Mouse (Mus musculus) layer of hippocampus, postnatal 10 days (tissue): ENCODE results near the gene Tnfrsf1b. TPM values are rescaled to one million over a fixed set of nuclear protein-coding genes. Genes with fewer than 3 reads are reported as not detected.

Experiments
- DNase-seq, 2 experiments: peaks; one replicate each; pipeline ENCODE4 v3.0.0; 2021; ENCODE audit warnings: low spot score in 2 of 2
- total RNA-seq, 2 experiments: library from RNA; stranded (reverse); gene quantifications; 2 replicates each; pipeline ENCODE4 v1.2.3; 2021

Tnfrsf1b gene
- total RNA-seq, 2 experiments from 2014 or later, result 2.5 TPM

DNA sequence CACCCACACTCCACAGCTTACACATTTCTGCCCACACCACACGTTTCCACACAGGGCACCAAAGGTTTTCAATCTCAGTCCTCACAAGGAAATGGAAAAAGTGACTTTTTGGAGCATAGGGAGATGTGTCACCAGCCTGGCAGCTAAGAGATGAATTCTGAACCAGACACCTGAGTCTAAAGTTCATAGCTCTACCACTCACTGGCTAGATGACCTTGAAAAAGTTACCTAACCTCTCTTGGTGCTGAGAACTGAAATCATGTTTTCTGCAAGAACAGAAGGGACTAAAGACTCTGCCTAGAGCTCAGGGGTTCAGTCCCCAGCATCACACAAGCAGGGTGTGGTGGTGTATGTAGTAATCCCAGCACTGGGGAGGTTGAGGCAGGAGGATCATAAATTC lies 26.7 kb downstream of the Tnfrsf1b start:
- no peak for DNase-seq

DNA sequence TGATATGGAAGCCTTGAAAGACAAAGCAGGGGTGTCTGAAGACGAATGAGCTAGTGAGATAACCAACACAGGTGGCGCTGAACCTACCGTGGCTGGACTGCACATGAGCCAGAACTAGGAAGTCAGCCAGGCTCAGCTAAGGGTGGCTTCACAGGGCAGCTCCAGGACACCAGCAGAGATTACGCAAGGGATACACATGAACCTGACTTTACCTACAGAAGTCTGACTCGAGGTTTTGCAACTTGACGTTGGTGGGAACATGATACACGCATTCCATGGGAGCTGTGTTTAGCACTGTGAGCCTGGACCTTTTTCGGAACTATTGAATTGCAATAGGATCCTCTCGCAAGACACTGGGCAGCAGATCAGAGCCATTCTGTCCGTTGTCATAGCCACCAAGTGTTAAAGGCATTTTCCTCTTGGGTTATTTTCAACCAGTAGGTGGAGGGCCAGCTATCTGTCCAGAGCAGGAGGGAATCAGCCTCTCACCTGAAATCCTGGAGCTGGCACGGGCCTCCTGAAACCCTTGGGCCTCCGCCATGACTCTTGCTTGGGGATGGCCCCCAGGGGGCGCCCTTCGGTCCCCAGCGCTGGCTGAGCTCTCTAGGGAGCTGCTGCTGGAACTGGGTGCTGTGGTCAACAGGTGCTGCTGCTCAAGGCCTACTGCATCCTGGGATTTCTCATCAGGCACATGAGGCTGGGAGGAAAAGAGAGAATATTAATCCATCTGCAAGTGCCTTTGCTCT lies 27.3 kb downstream of the Tnfrsf1b start:
- peak; percentile 36 to 59 for DNase-seq

DNA sequence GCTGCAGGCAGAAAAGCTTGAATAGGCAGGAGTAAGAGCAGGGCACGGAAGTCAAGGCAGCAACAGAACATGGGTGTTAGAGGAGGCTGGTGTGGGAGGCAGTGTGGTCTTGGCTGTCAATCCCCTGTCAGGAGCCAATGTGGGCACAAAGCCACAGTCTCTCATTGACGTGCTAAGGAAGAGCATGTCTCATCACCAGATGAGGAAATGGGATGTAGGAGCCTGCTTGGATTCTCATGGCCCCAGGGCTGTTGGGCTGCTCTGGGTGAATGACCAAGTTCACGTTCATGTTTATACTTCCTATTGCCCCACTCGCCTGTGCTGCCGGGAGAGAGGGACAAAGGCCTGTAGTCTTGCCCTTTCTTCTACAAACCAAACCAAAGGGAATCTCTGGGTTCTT lies 28.8 kb downstream of the Tnfrsf1b start:
- no peak for DNase-seq

DNA sequence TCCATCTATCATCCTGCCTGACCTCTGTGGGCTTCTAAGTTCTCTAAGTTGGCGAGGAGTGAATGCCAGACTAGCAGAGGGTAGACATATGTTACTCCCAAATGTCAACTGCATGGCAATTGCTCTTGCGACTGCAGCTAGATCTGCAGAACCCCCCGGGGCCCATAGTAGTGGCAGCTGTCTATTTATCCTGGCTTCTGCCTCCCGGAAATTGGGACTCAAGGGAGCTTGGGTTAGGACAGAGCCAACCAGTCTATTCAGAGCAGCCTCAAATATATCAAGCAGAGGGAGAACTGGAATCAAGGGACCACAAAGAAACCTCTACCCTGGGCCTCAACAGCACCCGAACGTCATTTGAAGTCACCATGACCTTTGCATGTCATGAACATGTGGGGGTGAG lies 29.6 kb downstream of the Tnfrsf1b start:
- no peak for DNase-seq

DNA sequence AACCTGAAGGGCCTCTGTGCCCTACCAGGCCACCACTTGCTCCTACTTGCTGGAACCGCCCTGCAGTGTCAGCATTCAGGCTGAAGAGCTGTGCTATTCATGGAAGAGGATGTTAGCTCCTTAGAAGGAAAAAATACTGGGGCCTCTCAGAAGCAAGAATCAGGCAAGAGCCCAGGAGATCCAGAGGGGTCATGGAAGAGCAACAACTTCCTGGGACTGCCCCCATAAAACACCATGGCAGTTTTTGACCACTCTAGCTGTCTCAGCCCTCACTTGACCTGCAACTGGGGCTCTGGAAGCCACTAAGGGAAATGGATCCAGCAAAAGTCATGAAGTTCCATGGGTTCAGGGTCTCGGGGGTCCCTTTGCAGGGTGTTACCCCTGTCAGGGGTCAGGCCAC lies 31.3 kb downstream of the Tnfrsf1b start:
- no peak for DNase-seq

DNA sequence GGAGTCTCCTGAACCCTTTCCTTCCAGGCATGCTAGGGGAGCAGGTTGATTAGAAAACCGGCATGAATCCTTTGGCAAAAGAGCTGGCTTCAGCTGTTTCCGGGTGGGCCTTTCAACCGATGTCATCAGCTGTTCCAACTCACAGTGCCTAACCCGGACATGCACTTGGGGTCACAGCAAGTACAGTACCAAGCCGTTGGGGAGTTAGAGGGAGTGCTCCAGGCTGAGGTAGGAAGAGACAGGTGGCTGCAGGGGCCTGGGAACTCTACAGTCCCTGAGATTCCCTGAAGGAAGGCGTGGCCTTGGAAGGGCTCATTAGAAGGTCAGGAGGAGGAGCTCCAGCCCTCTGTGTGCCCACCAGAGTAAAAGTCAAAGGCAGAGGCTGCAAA lies 31.9 kb downstream of the Tnfrsf1b start:
- DNase-seq, result no peak

DNA sequence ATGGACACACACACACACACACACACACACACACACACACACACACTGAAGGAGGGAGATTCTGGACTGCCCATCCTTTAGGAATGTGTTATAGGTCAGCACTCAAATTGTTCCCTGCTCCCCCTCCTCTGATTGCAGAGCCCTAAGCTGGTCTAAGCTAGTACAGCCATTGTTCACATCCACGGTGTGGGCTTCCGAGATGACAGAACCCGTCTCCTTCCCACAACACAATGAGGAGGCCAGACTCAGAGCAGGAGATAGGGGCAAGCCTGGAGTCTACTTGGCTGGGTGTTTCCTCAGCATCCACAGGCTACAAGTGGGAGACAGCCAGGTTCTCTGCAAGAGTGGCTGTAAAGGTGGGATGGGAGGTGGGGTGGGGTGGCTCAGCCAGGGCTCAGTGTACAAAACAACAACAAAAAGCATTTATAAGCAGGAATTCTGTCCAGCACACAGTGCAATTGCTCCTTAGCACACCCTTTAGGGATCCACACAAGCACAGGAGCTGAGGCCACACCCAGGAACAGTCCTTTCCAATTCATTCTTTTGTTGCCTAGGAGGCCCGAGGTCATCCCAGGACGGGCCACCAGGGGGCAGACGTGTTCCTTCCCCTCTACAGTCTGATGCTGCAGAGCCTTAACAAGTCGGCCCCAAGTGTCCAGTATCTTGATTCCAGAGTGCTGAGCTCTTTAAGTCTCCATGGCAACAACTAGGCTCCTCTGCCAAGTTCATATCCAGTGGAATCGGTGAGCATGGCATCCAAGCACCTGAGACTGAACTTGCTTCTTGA lies 32.5 kb downstream of the Tnfrsf1b start:
- DNase-seq, result peak; percentile 97

DNA sequence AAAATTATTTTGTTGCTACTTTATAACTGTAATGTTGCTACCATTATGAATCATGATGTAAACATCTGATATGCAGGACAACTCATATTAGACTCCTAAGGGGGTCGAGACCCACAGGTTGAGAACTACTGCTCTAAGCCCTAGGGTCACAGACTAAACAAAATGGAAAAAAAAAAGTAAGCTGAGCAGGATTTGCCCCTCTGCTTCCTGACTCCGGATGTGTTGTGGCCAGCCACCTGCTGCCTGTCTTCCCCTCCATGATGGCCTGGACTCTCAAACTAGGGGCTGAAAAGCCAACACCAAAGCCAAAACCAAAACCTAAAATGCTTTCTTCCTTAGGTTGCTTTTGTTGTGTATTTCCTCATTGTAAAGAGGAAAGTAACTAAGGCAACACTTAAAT lies 35.6 kb downstream of the Tnfrsf1b start:
- DNase-seq, result no peak

DNA sequence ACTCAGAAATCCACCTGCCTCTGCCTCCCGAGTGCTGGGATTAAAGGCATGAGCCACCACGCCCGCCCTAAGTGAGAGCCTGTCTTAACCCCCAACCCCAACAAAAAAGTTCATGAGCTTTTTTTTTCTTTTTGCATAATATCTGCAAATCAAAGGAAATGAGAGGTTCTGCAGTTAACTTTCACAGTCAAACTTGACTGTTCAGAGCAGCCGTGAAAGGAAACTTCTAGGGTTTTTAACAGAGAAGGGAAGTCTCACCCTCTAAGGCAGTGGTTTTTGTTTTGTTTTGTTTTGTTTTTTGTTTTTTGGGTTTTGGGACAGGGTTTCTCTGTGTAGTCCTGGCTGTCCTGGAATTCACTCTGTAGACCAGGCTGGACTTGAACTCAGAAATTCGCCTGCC lies 36.1 kb downstream of the Tnfrsf1b start:
- DNase-seq, result no peak

DNA sequence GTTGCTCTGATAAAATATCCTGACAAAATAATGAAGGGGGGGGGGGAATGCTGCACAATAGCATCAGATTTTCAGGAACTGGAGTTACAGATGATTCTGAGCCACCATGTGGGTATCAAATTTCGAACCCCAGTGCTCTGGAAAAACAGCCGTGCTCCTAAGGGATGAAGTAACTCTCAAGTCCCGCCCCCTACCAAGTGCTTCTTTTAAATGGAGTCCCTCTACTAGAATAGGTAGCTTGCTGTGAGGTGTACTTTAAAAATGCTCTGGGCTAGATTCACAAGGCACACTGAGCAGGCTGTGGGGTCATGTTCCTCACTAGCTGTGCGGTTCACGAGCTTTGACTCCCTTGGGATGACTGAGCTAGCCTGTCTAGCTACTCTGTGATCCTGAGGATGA lies 37.0 kb downstream of the Tnfrsf1b start:
- no peak for DNase-seq

DNA sequence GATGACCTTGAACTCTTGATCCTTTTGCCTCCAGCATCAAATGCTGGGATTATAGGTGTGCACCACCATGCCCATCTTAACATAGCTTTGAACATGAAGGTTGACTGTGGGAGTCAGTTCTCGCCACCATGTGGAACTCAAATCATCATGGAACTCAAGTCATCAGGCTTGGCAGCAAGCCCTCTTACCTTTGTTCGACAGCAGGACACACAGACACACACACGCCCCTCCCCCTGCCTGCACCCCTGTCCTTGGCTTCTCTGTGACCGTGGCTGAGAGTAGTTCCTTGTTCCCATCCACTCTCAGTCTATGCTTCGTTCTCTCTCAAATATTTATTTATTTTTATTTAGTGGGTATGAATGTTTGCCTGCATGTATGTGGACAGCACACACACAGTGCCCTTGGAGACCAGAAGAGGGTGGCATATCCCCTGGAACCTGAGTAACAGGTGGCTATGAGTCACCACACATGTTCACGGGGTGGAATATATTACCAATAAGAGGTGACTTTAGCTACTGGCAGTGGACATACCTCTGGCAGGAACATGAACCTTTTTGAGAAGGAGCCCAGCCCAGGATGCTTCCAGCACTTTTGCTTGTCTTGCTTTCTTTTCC lies 37.5 kb downstream of the Tnfrsf1b start:
- DNase-seq, result no peak

DNA sequence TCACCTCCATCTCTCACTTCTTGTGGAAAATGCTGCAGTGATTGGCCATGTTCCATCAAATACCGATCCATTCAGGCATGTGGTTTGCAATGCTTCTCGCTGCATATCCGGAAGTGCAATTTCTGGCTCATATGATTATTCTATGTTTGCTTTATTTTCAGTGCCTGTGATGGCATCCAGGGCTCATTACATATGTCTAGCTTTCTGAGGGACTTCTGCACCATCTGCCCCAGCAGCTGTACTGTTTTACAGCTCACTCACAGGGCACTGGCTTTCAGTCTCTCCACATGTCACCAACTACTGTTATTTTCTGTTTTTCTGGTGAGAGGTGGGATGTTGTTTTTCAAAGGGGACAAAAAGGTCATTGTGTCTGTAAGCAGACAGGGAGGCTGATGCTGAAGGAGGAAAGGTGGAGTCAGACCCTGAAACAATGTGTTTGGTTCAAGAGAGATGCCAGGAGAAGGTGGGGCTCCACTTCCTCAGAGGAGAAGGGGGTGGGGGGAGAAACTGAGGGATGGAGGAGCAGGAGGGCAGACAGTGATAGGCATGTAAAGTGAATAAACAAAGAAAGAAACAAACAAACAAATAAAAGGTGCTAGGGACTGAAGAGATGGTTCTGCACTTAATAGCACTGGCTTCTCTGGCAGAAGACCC lies 38.8 kb downstream of the Tnfrsf1b start:
- DNase-seq, result peak; percentile 14 to 31

DNA sequence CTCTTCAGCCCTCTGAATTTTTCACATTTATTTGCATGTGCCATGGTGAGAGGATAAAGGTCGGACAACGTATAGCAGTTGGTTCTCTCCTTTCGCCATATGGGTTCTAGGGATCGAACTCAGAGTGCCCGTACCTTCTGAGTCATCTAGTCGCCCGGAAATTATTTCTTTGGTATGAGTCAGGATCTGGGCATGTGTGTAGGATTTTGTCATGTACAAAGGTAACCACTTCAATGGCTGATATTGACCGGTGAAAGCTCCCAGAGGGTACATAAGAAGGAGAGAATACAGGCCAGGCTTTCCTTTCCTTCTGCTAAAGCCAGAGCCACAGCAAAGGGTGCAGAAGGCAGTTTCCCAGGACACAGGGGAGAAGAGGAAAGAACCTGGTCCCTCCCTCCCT lies 41.9 kb downstream of the Tnfrsf1b start:
- no peak for DNase-seq

DNA sequence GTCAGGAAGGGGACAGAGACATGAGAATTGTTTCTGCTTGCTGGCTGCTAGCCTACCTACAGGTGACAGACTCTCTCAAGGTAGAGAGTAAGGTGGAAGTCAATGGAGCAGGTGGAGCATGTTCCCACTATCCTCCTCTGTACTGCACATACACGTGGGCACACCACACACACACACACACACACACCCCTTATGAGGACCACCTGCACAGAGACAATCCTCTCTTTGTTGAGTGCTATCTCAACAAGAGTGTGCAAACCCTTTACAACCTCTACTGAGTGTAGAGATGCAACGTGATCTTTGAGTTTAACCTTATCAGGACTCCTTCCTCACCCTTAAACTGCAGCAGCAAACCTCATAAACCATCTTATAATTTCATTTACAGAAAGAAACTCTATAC lies 43.4 kb downstream of the Tnfrsf1b start:
- DNase-seq, result no peak

DNA sequence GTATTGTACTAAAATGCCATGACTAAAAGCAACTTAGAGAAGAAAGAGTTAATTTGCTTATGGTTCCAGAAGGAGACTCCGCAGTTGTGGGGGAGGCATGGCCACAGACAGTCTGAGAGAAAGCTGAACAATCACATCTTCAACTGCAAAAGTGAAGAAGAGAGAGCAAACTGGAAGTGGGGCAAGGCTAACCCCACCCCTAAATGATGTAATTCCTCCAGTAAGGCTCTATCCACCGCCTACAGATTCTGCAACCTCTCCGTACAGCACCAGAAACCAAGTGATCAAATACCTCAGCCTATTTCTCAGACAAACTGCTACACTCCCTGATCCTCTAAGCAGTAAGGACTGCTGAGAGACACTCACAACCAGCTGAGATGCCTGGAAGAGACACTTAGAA lies 45.2 kb downstream of the Tnfrsf1b start:
- no peak for DNase-seq

DNA sequence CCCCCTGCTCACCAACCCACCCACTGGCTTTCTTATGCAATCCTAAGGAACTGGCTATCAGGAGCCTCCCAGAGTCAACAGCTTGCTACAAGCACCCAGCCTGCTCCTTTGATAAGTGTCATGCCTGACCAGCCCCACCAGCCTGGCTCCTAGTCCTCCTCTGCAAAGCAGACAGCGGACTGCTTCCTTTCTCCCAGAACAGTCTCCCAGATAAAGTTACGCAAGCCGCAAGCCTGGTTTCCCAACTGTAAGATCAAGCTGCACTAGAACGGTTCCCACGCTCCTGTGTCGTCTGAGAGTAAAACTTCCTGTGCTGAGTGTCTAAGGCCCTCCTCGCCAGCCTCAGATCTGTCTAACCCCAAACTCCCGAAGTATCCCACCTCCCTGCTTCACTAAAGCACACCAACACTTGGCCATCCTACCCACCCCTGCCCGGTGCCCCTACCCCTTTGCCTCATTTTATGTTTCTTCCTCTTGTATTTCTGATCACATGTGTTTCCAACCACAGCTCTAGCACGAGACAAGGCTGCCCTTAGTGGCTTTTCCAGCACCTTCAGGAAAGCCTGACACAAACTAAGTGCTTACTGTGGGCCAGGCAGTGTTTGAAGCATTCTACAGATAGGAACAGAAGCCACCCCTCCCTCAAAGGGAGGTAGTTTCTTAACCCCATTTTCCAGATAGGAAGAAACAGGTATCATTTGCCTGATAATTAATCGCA lies 46.5 kb downstream of the Tnfrsf1b start:
- peak; percentile 15 to 27 for DNase-seq

DNA sequence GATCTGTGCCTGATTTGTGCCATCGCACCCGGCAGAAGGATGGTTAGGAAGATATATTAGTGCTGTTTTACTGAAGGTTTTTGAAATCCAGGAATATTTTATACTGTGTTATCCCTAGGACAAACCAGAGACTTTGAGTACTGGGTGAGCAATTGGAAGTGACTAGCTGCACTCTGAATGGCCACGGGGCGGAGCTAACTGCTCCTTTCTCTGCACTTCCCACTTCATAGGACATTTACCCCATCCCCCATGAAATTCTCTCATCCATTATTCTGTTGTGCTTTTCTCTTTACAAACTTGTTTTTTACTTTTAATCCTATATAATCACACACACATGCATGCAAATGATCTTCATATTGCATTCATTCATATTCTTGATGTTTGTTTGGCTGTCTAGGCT lies 50.1 kb downstream of the Tnfrsf1b start:
- DNase-seq, result no peak

DNA sequence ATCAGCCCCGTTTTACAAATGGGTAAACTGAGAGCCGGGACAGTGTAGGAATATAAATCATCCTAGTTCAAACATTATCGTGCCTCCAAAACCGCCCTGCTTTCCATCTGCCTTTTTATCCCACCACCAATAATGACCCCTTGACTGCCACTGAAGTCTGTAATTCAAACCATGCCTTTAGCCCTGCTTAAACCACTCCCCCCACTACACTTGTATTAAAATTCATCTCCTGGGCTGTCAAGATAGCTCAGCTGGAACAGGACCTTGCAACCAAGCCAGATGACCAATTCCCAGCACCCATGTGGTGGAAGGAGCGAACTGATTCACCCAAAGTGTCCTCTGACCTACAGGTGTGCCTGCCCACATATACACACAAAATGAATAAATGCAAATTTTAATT lies 51.5 kb downstream of the Tnfrsf1b start:
- DNase-seq, result no peak

DNA sequence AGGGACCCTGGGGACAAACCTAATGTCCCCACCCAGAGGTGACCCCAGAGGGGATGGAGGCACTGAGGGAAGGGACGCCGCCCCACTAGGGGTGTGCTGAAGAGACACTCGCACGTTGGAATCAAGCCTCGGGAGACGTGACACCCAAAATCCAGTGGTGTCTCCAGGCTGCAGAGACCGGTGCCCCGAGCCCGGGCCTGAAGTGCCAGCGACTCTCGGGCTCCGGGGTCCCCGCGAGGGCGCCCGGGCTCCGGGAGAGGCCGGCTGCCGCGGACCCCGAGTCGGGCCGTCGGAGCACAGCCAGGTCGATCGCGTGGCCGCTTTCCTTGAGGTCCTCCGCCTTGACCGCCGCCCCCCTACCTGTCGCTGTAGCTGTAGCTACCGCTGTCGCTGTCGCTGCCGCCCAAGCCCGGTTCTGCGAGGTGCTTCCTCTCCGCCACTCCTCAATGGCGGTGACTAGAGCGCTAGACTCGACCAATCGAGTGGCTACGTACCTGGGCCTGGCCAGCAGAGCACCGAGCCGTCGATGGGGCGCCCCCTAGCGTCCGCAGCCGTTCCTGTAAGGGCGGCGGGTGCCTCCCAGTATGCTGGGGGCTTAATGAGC lies 52.0 kb downstream of the Tnfrsf1b start, which contains the start of gene Vps13d:
Gene Vps13d (minus strand): TSS at position 447 of the 604 bp plus-strand sequence.
- peak; percentile 94 to 97 for DNase-seq

DNA sequence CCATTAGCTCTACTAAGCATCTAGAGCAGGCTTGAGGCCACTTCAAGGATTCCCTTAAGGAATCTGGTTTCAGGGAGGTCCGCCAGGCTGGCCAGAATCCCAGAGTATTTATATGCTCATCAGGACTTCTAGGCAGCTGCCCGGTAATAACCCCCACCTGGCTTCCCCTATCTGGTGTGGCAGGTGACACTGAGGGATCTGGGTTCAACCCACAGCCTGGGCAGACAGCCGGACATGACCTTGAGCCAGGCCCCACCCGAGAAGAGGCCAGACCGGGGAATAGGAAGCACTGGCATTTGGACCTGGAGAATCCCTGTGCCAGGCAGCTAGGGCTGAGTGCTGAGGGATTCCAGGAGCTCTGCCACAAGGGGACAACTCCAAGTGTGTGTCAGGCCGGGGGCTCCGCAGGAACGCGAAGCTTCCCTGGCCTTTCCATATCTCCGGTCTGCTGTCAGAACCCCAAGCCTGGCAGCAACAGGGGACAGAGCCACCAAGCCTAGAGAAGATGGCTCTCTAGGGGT lies 52.6 kb downstream of the Tnfrsf1b start:
- DNase-seq, result peak; percentile 37 to 46
